Mouse (Mus musculus): Measurements from ENCODE around the gene Gm3558.
"Not testable (repeated sequence)": the region's sequence is repeated elsewhere in the genome, so short reads cannot be mapped to it uniquely, and the experiment has no call there.

GRCm38 (mm10) chr14:7595492-7595891, 27.1 kb upstream of the Gm3558 start, which contains the start of gene Gm10338:
- TF ChIP-seq CTCF (IDR thresholded peaks at IDR 0.05; ENCODE audit: low read depth); EP300 (optimal IDR thresholded peaks at IDR 0.05): not testable (repeated sequence)

Data from stomach, postnatal 0 days (tissue).